Comparison of ENCODE assay signal across 11 mouse cellular contexts in genomic region chr17:27886499-27887210, GRCm38 (mm10). TPM values are rescaled to one million over a fixed set of nuclear protein-coding genes. Genes with fewer than 3 reads are reported as not detected.
DNase-seq lines count a peak whose midpoint lies in the region; ATAC-seq and TF ChIP-seq lines count a peak whose summit lies in the region.
"Had no signal": no experiment of that assay in that cellular context is flagged by ENCODE, and none has a peak within 500 bp of the region (broad histone marks: within the 10 kb centered on the region; RNA-seq: fewer than 3 reads in every experiment).

No protein-coding gene starts in this region.

- ATAC-seq in heart, embryonic 11.5 days (replicated peaks; ENCODE audit: insufficient number of reproducible peaks, low FRiP score, low TSS enrichment): no peak
- ATAC-seq in lung, postnatal 0 days: no peak
- no peak for ATAC-seq in megakaryocyte, adult 5-6 weeks (ENCODE audit: poor library complexity, severe bottlenecking)
- ATAC-seq: midbrain, embryonic 16.5 days had no signal

- TF ChIP-seq EP300 in lung, postnatal 0 days (IDR thresholded peaks at IDR 0.05): no peak

- TF ChIP-seq CTCF in lung, postnatal 0 days (IDR thresholded peaks at IDR 0.05): peak; percentile 48

- H3K4me3 ChIP-seq in heart, embryonic 11.5 days (ENCODE audit: low read depth, low read length): no peak overlapping the region
- H3K4me3 ChIP-seq in lung, postnatal 0 days (ENCODE audit: low read depth, low read length): no peak overlapping the region
- H3K4me3 ChIP-seq: embryonic facial prominence, embryonic 15.5 days; liver, embryonic 15.5 days had no signal

- peak; percentile 34 to 70 for DNase-seq in adrenal gland, adult (ENCODE audit: inconsistent age in 2 of 2, low spot score in 1 of 2)
- no peak for DNase-seq in adrenal gland, adult 18-20 months (ENCODE audit: low spot score in 2 of 2)
- peak; percentile 20 for DNase-seq in heart, adult 8-10 months (ENCODE audit: low spot score)
- DNase-seq in lung, postnatal 0 days (ENCODE audit: low spot score): no peak
- no peak for DNase-seq in lung, adult 18-20 months
- peak; percentile 27 for DNase-seq in skeletal muscle tissue, adult 2 months (ENCODE audit: low read depth, low spot score)

- peaks cover 24% of the 10 kb centered on the region for H3K36me3 ChIP-seq in heart, embryonic 11.5 days (ENCODE audit: control insufficient read depth, insufficient read depth, low read length)
- H3K36me3 ChIP-seq in lung, postnatal 0 days (ENCODE audit: insufficient read depth, low read length): peaks cover 17% of the 10 kb centered on the region; the same call in 1 of the 2 replicates

- no peaks in the 10 kb centered on the region for H3K27me3 ChIP-seq in heart, embryonic 11.5 days (ENCODE audit: control insufficient read depth, insufficient read depth, low read length)
- H3K27me3 ChIP-seq in lung, postnatal 0 days (replicated peaks; ENCODE audit: insufficient read depth, low read length): no peaks in the 10 kb centered on the region
- H3K27me3 ChIP-seq: embryonic facial prominence, embryonic 15.5 days; liver, embryonic 15.5 days had no signal

- H3K4me1 ChIP-seq in heart, embryonic 11.5 days (ENCODE audit: control insufficient read depth, insufficient read depth, low read length): peaks cover 2% of the 10 kb centered on the region; the same call in 1 of the 2 replicates
- H3K4me1 ChIP-seq in lung, postnatal 0 days (ENCODE audit: insufficient read depth, low read depth, low read length): no peaks in the 10 kb centered on the region
- H3K4me1 ChIP-seq: embryonic facial prominence, embryonic 15.5 days; liver, embryonic 15.5 days had no signal

- no peak overlapping the region for H3K27ac ChIP-seq in heart, embryonic 11.5 days (ENCODE audit: low read depth, low read length)
- no peak overlapping the region for H3K27ac ChIP-seq in lung, postnatal 0 days (ENCODE audit: low read length)
- H3K27ac ChIP-seq: embryonic facial prominence, embryonic 15.5 days; liver, embryonic 15.5 days had no signal

- H3K4me2 ChIP-seq in heart, embryonic 11.5 days: no peak overlapping the region
- no peak overlapping the region for H3K4me2 ChIP-seq in lung, postnatal 0 days (replicated peaks; ENCODE audit: low read depth, low read length)
- H3K4me2 ChIP-seq: embryonic facial prominence, embryonic 15.5 days; liver, embryonic 15.5 days had no signal

- 76% methylated on average over 19 of the region's 19 CpGs for WGBS in heart, embryonic 11.5 days (ENCODE audit: insufficient replicate concordance)
- WGBS in lung, postnatal 0 days: 64% methylated on average over 19 of the region's 19 CpGs

- H3K9me3 ChIP-seq in heart, embryonic 11.5 days (replicated peaks; ENCODE audit: control insufficient read depth, low read length): no peaks in the 10 kb centered on the region
- no peaks in the 10 kb centered on the region for H3K9me3 ChIP-seq in lung, postnatal 0 days (ENCODE audit: low read length)
- H3K9me3 ChIP-seq: embryonic facial prominence, embryonic 15.5 days; liver, embryonic 15.5 days had no signal

- no peak overlapping the region for H3K9ac ChIP-seq in heart, embryonic 11.5 days (ENCODE audit: low read depth, low read length)
- no peak overlapping the region for H3K9ac ChIP-seq in lung, postnatal 0 days (replicated peaks; ENCODE audit: low read depth)
- H3K9ac ChIP-seq: embryonic facial prominence, embryonic 15.5 days; liver, embryonic 15.5 days had no signal

RNA-seq across cellular contexts. Expression of gene Anks1, which starts 22.5 kb away (rescaled TPM):
- 10 to 100 TPM; 23.6 to 29.1 TPM for total RNA-seq in adrenal gland, adult 18-20 months (2021)
- total RNA-seq in heart, adult 8-10 months (2022): 10 to 100 TPM; 52.9 to 62.0 (median 57.6) TPM
- polyA plus RNA-seq in heart, embryonic 11.5 days (2014; fragmentation: Nextera tagmentation; extraction: Ambion mirVana): 5.5 and 6.9 TPM in 2 replicates
- polyA plus RNA-seq in lung, postnatal 0 days (2015; fragmentation: Nextera tagmentation; extraction: Ambion mirVana): 25.4 and 25.5 TPM in 2 replicates
- total RNA-seq in megakaryocyte, adult 5-6 weeks (2015): 17.9 and 25.9 TPM in 2 replicates
- 22.6 and 23.6 TPM in 2 replicates for total RNA-seq in megakaryocyte, adult 5-6 weeks (2017)

RNA-seq across cellular contexts. Expression of gene Taf11, which starts 23.0 kb away (rescaled TPM):
- total RNA-seq in adrenal gland, adult 18-20 months (2021): 10 to 100 TPM; 27.5 to 27.6 TPM
- 10 to 100 TPM; 22.9 to 24.7 (median 23.4) TPM for total RNA-seq in heart, adult 8-10 months (2022)
- polyA plus RNA-seq in heart, embryonic 11.5 days (2014; fragmentation: Nextera tagmentation; extraction: Ambion mirVana): 50.4 and 53.0 TPM in 2 replicates
- polyA plus RNA-seq in lung, postnatal 0 days (2015; fragmentation: Nextera tagmentation; extraction: Ambion mirVana): 40.1 and 42.1 TPM in 2 replicates
- total RNA-seq in megakaryocyte, adult 5-6 weeks (2015): 39.6 and 44.1 TPM in 2 replicates
- total RNA-seq in megakaryocyte, adult 5-6 weeks (2017): 18.2 and 23.3 TPM in 2 replicates

RNA-seq across cellular contexts. Expression of gene Uhrf1bp1, which starts 30.4 kb away (rescaled TPM):
- total RNA-seq in adrenal gland, adult 18-20 months (2021): 10 to 100 TPM; 19.7 to 33.5 TPM
- 10 to 100 TPM; 15.6 to 19.5 (median 17.7) TPM for total RNA-seq in heart, adult 8-10 months (2022)
- polyA plus RNA-seq in heart, embryonic 11.5 days (2014; fragmentation: Nextera tagmentation; extraction: Ambion mirVana): 3.8 and 4.1 TPM in 2 replicates
- 1.5 and 1.6 TPM in 2 replicates for polyA plus RNA-seq in lung, postnatal 0 days (2015; fragmentation: Nextera tagmentation; extraction: Ambion mirVana)
- 2.6 and 3.5 TPM in 2 replicates for total RNA-seq in megakaryocyte, adult 5-6 weeks (2015)
- 3.0 and 3.1 TPM in 2 replicates for total RNA-seq in megakaryocyte, adult 5-6 weeks (2017)

RNA-seq across cellular contexts. Expression of gene Snrpc, which starts 48.7 kb away (rescaled TPM):
- 10 to 100 TPM; 66.1 to 66.6 TPM for total RNA-seq in adrenal gland, adult 18-20 months (2021)
- total RNA-seq in heart, adult 8-10 months (2022): 10 to 100 TPM; 39.9 to 48.3 (median 47.0) TPM
- 226 and 242 TPM in 2 replicates for polyA plus RNA-seq in heart, embryonic 11.5 days (2014; fragmentation: Nextera tagmentation; extraction: Ambion mirVana)
- 172 and 185 TPM in 2 replicates for polyA plus RNA-seq in lung, postnatal 0 days (2015; fragmentation: Nextera tagmentation; extraction: Ambion mirVana)
- total RNA-seq in megakaryocyte, adult 5-6 weeks (2015): 109 and 136 TPM in 2 replicates
- 97.1 and 98.6 TPM in 2 replicates for total RNA-seq in megakaryocyte, adult 5-6 weeks (2017)

Comparison
In these comparisons a context has a peak if more than half of its experiments do, and no peak if none do; other contexts are left out.
1. DNase-seq: peak in adrenal gland, adult (2 of 2), heart, adult 8-10 months (single experiment) and skeletal muscle tissue, adult 2 months (single experiment); none in adrenal gland, adult 18-20 months (0 of 2), lung, postnatal 0 days (single experiment) and lung, adult 18-20 months (0 of 2).